Mouse (Mus musculus) cortical plate, adult 2 months (tissue): Measurements from ENCODE around the gene Fam189a1. TPM values are rescaled to one million over a fixed set of nuclear protein-coding genes. Genes with fewer than 3 reads are reported as not detected.
A peak's percentile ranks its signal among the peaks of the same experiment; 100 is the strongest.

Source experiments
- H3K27ac ChIP-seq: fragments of 200-500 bp; 2 replicates; pipeline ENCODE4 v1.5.1; 2012; ENCODE audit warnings: low read length, control low read depth, inconsistent platforms; ENCODE audit not compliant: insufficient read depth
- H3K4me1 ChIP-seq: fragments of 200-500 bp; 2 replicates; pipeline ENCODE4 v1.6.1; 2011; ENCODE audit warnings: low read length; ENCODE audit not compliant: control insufficient read depth, insufficient read depth
- H3K4me3 ChIP-seq: fragments of 200-500 bp; 2 replicates; pipeline ENCODE4 v1.5.1; 2011; ENCODE audit warnings: mild to moderate bottlenecking, low read length, control low read depth; ENCODE audit not compliant: insufficient read depth
- CTCF ChIP-seq: fragments of 200-500 bp; IDR thresholded peaks from 2 replicates; pipeline ENCODE4 v1.5.1; 2011; ENCODE audit warnings: mild to moderate bottlenecking, control low read depth, low read length; ENCODE audit not compliant: insufficient read depth; ENCODE audit errors: extremely low read depth
- POLR2A ChIP-seq: fragments of 200-500 bp; IDR thresholded peaks from 2 replicates; pipeline ENCODE4 v1.6.1; 2011; ENCODE audit warnings: mild to moderate bottlenecking, low read length, control low read depth; ENCODE audit not compliant: insufficient read depth; ENCODE audit errors: extremely low read depth
- polyA plus RNA-seq: library from polyadenylated mRNA; depleted of rRNA; stranded (reverse); fragments of >200 nt; gene quantifications from 2 replicates; pipeline ENCODE4 v1.2.3, GENCODE M21; 2012

Gene Fam189a1
- polyA plus RNA-seq, 1 experiment = 61.3 TPM

DNA sequence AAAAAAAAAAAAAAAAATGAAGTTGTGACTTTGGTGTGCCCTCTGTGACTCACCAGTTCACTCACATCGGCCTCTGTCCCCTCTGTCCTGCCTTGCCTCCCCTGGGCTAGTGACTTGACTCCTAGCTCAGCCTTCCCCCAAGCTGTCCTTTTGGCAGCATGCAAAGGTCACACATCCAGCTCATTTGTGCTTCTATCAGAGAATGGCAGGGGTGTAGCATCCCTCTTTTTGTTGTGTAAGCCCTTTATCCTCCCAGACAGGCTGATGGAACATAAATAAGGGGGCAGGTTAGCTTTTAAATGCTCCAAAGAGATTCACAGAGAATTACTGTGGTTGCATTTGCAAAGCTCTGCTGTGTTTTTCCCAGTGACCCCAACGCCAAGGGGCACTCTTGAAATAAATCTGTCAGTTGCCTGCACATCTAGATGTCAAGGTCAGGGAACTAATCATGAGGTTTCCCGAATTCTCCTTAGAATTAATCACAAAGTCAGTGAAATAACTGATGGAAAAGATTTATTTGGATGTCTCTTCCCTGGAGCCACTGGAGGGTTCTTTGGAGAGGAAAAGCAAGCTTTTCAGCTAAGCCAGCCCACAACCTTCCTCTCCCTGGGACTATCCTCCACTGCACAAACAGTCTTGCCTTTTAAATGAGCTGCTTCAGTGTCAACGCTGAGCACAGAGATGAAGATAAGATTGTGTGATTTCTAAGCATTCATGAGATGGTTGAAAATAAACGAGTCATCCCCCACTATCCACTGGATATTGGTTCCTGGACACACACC lies 326.0 kb downstream of the Fam189a1 start:
- no peak for TF ChIP-seq POLR2A
- TF ChIP-seq CTCF = no peak
- H3K27ac ChIP-seq = no peak overlapping the region
- no peaks in the 10 kb centered on the region for H3K4me1 ChIP-seq

DNA sequence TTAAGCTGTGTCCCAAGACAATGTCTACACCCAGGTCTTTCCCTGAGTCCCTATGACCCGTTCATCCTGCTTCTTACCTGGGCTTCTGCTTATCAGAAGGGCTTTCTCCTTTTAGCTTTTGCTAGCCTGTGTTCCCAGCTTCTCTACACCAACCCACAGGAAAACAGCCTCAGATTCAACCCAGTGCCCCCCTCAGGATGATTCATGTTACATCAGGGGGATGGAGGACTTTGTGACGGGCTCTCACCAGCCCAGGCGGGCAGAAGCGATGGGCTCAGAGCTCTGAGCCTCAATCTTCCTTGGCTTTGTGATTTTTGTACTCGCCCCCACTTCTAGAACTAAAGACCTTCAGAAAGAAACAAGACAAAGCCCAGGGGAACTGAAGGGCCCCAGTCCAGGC lies 335.3 kb downstream of the Fam189a1 start:
- peaks cover 1% of the 10 kb centered on the region; the same call in 1 of the 2 replicates for H3K4me1 ChIP-seq
- no peak for TF ChIP-seq CTCF
- no peak for TF ChIP-seq POLR2A
- H3K27ac ChIP-seq = no peak overlapping the region
- no peak overlapping the region for H3K4me3 ChIP-seq

More for the DNA sequence above, 326.0 kb downstream of the Fam189a1 start:
- H3K4me3 ChIP-seq = no peak overlapping the region

DNA sequence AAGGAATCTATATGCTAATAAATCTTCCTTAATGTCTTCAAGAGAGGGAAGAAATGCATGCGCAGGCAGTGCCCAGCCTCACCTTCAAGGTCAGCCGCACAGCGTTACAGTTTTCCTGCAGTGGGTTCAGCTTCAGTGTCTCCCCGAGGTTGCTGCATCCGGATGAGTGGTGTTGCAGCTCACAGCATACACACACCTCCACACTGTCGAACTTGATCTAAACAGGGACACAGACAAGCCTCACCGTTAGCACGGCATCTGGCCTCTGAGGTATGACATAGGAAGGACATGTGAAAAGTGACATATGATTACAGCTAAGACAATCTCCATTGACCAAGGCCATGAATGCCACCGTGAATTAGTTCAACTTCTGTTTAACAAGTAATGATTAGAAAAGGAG lies 336.7 kb downstream of the Fam189a1 start:
- Histone ChIP-seq H3K4me3 (no peak overlapping the region), H3K27ac (no peak overlapping the region), H3K4me1 (peaks cover 1% of the 10 kb centered on the region; the same call in 1 of the 2 replicates)
- TF ChIP-seq POLR2A = no peak
- TF ChIP-seq CTCF = no peak

DNA sequence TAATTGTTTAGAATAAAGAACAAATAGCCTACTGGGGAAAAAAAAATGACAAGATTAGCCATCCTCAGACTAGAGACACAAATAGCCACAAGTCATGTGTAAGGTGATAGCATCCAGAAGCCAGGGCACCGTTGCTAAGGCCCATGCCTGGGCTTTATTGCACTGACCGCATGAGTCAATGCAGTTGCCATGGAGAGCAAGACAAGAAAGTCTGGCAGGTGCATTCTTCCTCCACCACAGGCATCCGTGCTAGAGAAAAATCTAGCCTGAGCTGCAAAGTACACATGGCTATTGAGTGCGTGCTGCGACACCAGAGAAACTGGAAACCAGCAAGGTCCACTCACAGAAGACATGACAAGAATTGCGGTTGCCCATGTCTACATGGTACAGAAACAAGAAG lies 347.5 kb downstream of the Fam189a1 start:
- H3K4me3 ChIP-seq = no peak overlapping the region
- no peak overlapping the region for H3K27ac ChIP-seq
- H3K4me1 ChIP-seq = 0 out of 2 replicates have a peak, but pooled peaks cover 3% of the 10 kb centered on the region
- TF ChIP-seq POLR2A (no peak), CTCF (no peak)

DNA sequence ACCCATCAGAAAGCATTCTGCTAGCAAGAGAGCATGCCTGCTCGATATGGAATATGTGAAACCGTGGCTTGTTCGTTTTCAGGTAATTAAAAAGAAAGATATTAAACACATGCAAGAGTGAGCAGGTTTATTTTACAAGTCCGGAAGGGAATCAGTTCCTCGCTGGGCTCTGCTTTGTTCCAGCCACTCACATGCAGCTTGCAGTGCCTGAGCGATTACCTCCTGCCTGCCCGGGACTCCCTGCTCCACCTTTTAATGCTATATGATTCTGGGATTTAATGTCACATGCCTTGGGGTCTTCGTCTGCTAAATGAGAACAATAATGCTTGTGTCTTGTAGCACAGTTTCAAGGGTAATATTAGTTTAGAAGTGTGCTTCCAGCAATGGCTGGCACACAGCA lies 351.3 kb downstream of the Fam189a1 start:
- TF ChIP-seq CTCF = no peak
- no peak for TF ChIP-seq POLR2A
- 0 out of 2 replicates have a peak, but pooled peaks cover 3% of the 10 kb centered on the region for H3K4me1 ChIP-seq
- no peak overlapping the region for H3K4me3 ChIP-seq
- H3K27ac ChIP-seq = no peak overlapping the region

DNA sequence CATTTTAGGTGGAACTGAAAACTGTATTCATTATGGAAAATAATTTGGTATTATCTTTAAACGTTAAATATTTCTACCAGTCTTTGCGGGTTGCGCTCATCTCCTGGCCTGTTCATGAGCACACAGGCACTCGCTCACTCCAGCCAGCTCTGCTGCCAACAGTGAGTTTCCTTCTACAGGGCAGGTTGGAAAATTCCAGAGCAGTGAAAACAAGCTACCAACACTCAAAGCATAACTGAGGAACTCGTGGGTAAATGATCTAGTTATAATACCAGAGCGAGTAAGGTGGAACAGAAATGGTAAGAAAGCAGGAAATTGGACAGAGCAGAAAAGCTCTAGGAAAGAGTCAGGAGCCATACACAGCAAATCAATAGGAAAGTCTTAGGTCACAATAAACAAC lies 360.8 kb downstream of the Fam189a1 start:
- H3K4me1 ChIP-seq = 0 out of 2 replicates have a peak, but pooled peaks cover 1% of the 10 kb centered on the region
- TF ChIP-seq CTCF (no peak), POLR2A (no peak)
- H3K4me3 ChIP-seq = no peak overlapping the region
- no peak overlapping the region for H3K27ac ChIP-seq

DNA sequence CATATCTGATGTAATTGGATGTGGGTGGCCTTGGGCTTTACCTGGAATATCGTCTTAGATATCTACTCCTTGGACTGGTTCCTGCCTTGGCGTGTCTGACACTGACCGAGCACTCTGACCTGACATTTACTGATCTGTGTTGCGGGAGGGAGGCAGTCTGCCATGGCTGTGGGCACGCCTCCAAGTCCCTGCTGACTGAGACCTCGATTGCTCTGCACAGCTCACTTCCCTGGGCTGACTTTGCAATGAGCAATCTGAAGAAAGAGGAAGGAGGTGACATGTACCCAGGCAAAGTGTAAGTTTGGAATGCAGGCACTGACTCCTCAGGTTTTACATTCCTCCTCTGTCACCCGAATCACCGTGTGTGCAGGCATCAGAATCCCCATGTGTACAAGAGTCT lies 364.3 kb downstream of the Fam189a1 start:
- H3K27ac ChIP-seq = no peak overlapping the region
- 0 out of 2 replicates have a peak, but pooled peaks cover 1% of the 10 kb centered on the region for H3K4me1 ChIP-seq
- TF ChIP-seq CTCF = no peak
- no peak overlapping the region for H3K4me3 ChIP-seq

DNA sequence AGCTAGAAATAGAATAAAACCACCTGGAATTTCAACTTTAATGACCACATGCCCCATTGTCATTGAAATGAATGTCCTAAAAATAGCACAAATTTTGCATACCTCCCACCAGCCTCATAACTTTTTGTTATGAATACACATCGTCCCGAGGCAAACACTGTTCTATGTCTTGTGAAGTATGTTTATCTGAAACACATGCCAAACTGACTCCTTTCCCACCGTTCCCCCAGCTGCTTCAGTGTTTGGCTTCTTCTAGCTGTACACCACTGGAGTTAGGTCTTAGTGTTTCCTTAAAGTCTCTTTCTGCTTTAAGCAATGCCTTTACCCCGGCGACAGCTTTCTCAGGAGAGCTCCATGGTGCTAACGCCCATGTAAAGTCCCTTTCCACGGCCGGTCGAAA lies 365.2 kb downstream of the Fam189a1 start:
- H3K27ac ChIP-seq = no peak overlapping the region
- H3K4me1 ChIP-seq = 0 out of 2 replicates have a peak, but pooled peaks cover 1% of the 10 kb centered on the region
- no peak overlapping the region for H3K4me3 ChIP-seq
- TF ChIP-seq CTCF (no peak), POLR2A (no peak)

DNA sequence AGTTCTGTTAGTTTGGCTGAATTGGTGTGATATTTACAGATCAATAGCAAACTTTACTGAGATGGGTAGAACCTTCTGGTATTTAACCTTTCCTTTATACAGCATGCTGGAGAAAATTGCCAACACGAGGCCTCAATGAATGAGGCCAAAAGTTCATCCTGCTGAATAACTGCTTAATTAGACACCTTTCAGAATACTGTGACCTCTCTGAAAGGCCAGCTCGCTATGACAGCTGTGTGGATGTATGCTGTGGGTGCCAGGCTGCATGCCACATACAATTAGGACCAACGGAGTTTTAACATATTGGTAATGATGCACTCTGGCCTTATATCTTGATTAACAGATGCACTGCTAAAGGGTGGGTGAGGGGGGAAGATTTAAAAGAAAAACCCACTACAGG lies 371.3 kb downstream of the Fam189a1 start:
- H3K27ac ChIP-seq = no peak overlapping the region
- TF ChIP-seq CTCF = no peak
- TF ChIP-seq POLR2A = no peak

DNA sequence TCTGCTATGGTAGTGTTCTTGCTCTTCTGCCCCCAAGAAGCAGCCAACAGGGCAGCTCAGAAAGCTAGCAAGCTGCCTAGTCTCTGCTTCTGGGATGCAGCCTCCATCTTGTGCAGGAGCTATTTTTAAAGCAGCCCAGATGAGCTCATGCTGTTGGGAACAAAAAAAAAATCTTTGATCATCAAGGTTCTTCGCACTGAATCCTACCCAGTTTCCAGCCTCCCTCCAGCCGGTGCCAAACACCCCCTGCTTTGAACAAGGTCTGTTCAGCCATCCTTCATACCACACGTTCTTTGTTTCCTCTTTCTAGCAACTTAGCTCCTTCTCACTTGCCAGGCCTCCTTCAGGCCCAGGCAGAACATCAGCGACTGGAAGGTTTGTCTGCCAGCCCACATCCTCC lies 376.9 kb downstream of the Fam189a1 start:
- no peak for TF ChIP-seq CTCF
- TF ChIP-seq POLR2A = no peak
- Histone ChIP-seq H3K4me3 (no peak overlapping the region), H3K27ac (peak overlapping the region; percentile 88), H3K4me1 (peaks cover 21% of the 10 kb centered on the region)

More for the DNA sequence above, 371.3 kb downstream of the Fam189a1 start:
- Histone ChIP-seq H3K4me3 (no peak overlapping the region), H3K4me1 (peaks cover 11% of the 10 kb centered on the region)
